Mouse (Mus musculus) MEL (cell line): ENCODE measurements around the gene Gm9767. TPM values are rescaled to one million over a fixed set of nuclear protein-coding genes. Genes with fewer than 3 reads are reported as not detected.

Experiments used
- DNase-seq: peaks from one replicate; pipeline ENCODE4 v3.0.0; 2011; ENCODE audit warnings: low read depth, low spot score
- H3K27ac ChIP-seq: 2 replicates; pipeline ENCODE4 v1.5.1; 2012; ENCODE audit warnings: low read depth, mild to moderate bottlenecking, control low read depth, low read length, moderate library complexity; ENCODE audit not compliant: control insufficient read depth
- H3K27me3 ChIP-seq, 2 experiments: fragments of 150-350 bp in 1 of 2; sonication (generic) in 1 of 2; 2 replicates each; pipeline ENCODE4 v1.6.1; 2012; ENCODE audit warnings: low read length in 2 of 2, mild to moderate bottlenecking in 2 of 2, improper control_type of control experiment in 1 of 2, moderate library complexity in 1 of 2; ENCODE audit not compliant: insufficient read depth in 2 of 2, control insufficient read depth in 1 of 2
- H3K36me3 ChIP-seq, 2 experiments: 2 replicates each; pipeline ENCODE4 v1.6.1; 2012 to 2014; ENCODE audit warnings: low read length in 2 of 2, improper control_type of control experiment in 1 of 2, inconsistent platforms in 1 of 2, mild to moderate bottlenecking in 1 of 2; ENCODE audit not compliant: insufficient read depth in 2 of 2, control insufficient read depth in 1 of 2
- H3K4me1 ChIP-seq, 2 experiments: fragments of 150-350 bp in 1 of 2; sonication (generic) in 1 of 2; 2 replicates each; pipeline ENCODE4 v1.6.1; 2012; ENCODE audit warnings: low read length in 2 of 2, improper control_type of control experiment in 1 of 2, mild to moderate bottlenecking in 1 of 2; ENCODE audit not compliant: insufficient read depth in 2 of 2, control insufficient read depth in 1 of 2
- H3K4me3 ChIP-seq, 2 experiments: fragments of 150-350 bp in 1 of 2; sonication (generic) in 1 of 2; 2 replicates each; pipeline ENCODE4 v1.5.1; 2012; ENCODE audit warnings: low read depth in 2 of 2, low read length in 2 of 2, mild to moderate bottlenecking in 2 of 2, moderate library complexity in 2 of 2, control low read depth in 1 of 2, improper control_type of control experiment in 1 of 2; ENCODE audit not compliant: control insufficient read depth in 1 of 2, insufficient read depth in 1 of 2
- H3K79me2 ChIP-seq: 2 replicates; pipeline ENCODE4 v1.6.1; 2012; ENCODE audit warnings: mild to moderate bottlenecking, low read length, moderate library complexity; ENCODE audit not compliant: control insufficient read depth, poor library complexity, insufficient read depth
- H3K9ac ChIP-seq: 2 replicates; pipeline ENCODE4 v1.6.1; 2012; ENCODE audit warnings: low read depth, mild to moderate bottlenecking, control low read depth, low read length, moderate library complexity; ENCODE audit not compliant: control insufficient read depth, poor library complexity, severe bottlenecking
- H3K9me3 ChIP-seq: fragments of 150-350 bp; sonication (generic); replicated peaks from 2 replicates; pipeline ENCODE4 v1.6.1; 2012; ENCODE audit warnings: mild to moderate bottlenecking, low read length, improper control_type of control experiment, moderate library complexity; ENCODE audit not compliant: insufficient read depth
- BHLHE40 ChIP-seq: IDR thresholded peaks from 2 replicates; pipeline ENCODE4 v1.6.1; 2012; ENCODE audit warnings: low read depth, mild to moderate bottlenecking, inconsistent platforms, low read length, improper control_type of control experiment, borderline replicate concordance
- CHD1 ChIP-seq: IDR thresholded peaks from 2 replicates; pipeline ENCODE4 v1.6.1; 2012; ENCODE audit warnings: low read depth, mild to moderate bottlenecking, inconsistent platforms, low read length, improper control_type of control experiment
- CHD2 ChIP-seq: IDR thresholded peaks from 2 replicates; pipeline ENCODE4 v1.6.1; 2011; ENCODE audit warnings: low read length, improper control_type of control experiment
- CTCF ChIP-seq, 3 experiments: IDR thresholded peaks in 2 of 3; conservative IDR thresholded peaks in 1 of 3; 2 replicates each; pipeline ENCODE4 v1.5.1; 2011 to 2012; ENCODE audit warnings: low read length in 3 of 3, low read depth in 2 of 3, mild to moderate bottlenecking in 2 of 3, improper control_type of control experiment in 1 of 3, inconsistent platforms in 1 of 3, mixed read lengths in 1 of 3, moderate library complexity in 1 of 3; ENCODE audit not compliant: control insufficient read depth in 1 of 3, insufficient read depth in 1 of 3, poor library complexity in 1 of 3, severe bottlenecking in 1 of 3
- E2F4 ChIP-seq: IDR thresholded peaks from 2 replicates; pipeline ENCODE4 v1.6.1; 2011; ENCODE audit warnings: low read depth, low read length, improper control_type of control experiment, borderline replicate concordance
- JUND ChIP-seq: IDR thresholded peaks from 2 replicates; pipeline ENCODE4 v1.6.1; 2011; ENCODE audit warnings: low read depth, mild to moderate bottlenecking, improper control_type of control experiment, low read length
- KAT2A ChIP-seq: conservative IDR thresholded peaks from 2 replicates; pipeline ENCODE4 v1.6.1; 2012; ENCODE audit warnings: low read depth, low read length, improper control_type of control experiment, inconsistent platforms
- MAFK ChIP-seq: IDR thresholded peaks from 2 replicates; pipeline ENCODE4 v1.6.1; 2011; ENCODE audit warnings: low read depth, mild to moderate bottlenecking, low read length, improper control_type of control experiment, borderline replicate concordance
- MAX ChIP-seq: IDR thresholded peaks from 2 replicates; pipeline ENCODE4 v1.6.1; 2011; ENCODE audit warnings: low read length, improper control_type of control experiment
- MXI1 ChIP-seq: IDR thresholded peaks from 2 replicates; pipeline ENCODE4 v1.6.1; 2011; ENCODE audit warnings: mild to moderate bottlenecking, low read depth, low read length, improper control_type of control experiment
- MYB ChIP-seq: IDR thresholded peaks from 2 replicates; pipeline ENCODE4 v1.6.1; 2011; ENCODE audit warnings: mild to moderate bottlenecking, low read depth, low read length, improper control_type of control experiment
- MYC ChIP-seq: IDR thresholded peaks from 2 replicates; pipeline ENCODE4 v1.6.1; 2011; ENCODE audit warnings: low read depth, mild to moderate bottlenecking, low read length, improper control_type of control experiment, moderate library complexity
- NRF1 ChIP-seq: IDR thresholded peaks from 2 replicates; pipeline ENCODE4 v1.6.1; 2014; ENCODE audit warnings: low read depth, mild to moderate bottlenecking, inconsistent platforms, low read length, improper control_type of control experiment, moderate library complexity; ENCODE audit not compliant: poor library complexity, insufficient read depth, severe bottlenecking
- POLR2A ChIP-seq, 2 experiments: IDR thresholded peaks; 2 replicates each; pipeline ENCODE4 v1.6.1; 2011 to 2012; ENCODE audit warnings: low read length in 2 of 2, mild to moderate bottlenecking in 2 of 2, control low read depth in 1 of 2, improper control_type of control experiment in 1 of 2, low read depth in 1 of 2, moderate library complexity in 1 of 2; ENCODE audit not compliant: control insufficient read depth in 1 of 2, insufficient read depth in 1 of 2, poor library complexity in 1 of 2
- POLR2AphosphoS2 ChIP-seq: IDR thresholded peaks from 2 replicates; pipeline ENCODE4 v1.6.1; 2011; ENCODE audit warnings: low read length, improper control_type of control experiment
- RAD21 ChIP-seq: IDR thresholded peaks from 2 replicates; pipeline ENCODE4 v1.6.1; 2011; ENCODE audit warnings: mild to moderate bottlenecking, low read depth, low read length, improper control_type of control experiment
- RCOR1 ChIP-seq: IDR thresholded peaks from 2 replicates; pipeline ENCODE4 v1.6.1; 2012; ENCODE audit warnings: low read depth, mild to moderate bottlenecking, inconsistent platforms, low read length, improper control_type of control experiment
- SIN3A ChIP-seq: IDR thresholded peaks from 2 replicates; pipeline ENCODE4 v1.6.1; 2012; ENCODE audit warnings: low read length, improper control_type of control experiment, inconsistent platforms
- SMC3 ChIP-seq: IDR thresholded peaks from 2 replicates; pipeline ENCODE4 v1.6.1; 2011; ENCODE audit warnings: low read depth, low read length, improper control_type of control experiment
- TBP ChIP-seq: IDR thresholded peaks from 2 replicates; pipeline ENCODE4 v1.8.0; 2011; ENCODE audit warnings: low read depth, low read length, improper control_type of control experiment
- TCF12 ChIP-seq: IDR thresholded peaks from 2 replicates; pipeline ENCODE4 v1.6.1; 2014; ENCODE audit warnings: low read depth, mild to moderate bottlenecking, inconsistent platforms, low read length, improper control_type of control experiment, moderate library complexity
- USF1 ChIP-seq: IDR thresholded peaks from 2 replicates; pipeline ENCODE4 v1.6.1; 2014; ENCODE audit warnings: low read depth, mild to moderate bottlenecking, inconsistent platforms, low read length, improper control_type of control experiment, moderate library complexity
- USF2 ChIP-seq, 2 experiments: IDR thresholded peaks; 2 replicates each; pipeline ENCODE4 v1.6.1; 2011 to 2012; ENCODE audit warnings: improper control_type of control experiment in 2 of 2, low read length in 2 of 2, borderline replicate concordance in 1 of 2, inconsistent platforms in 1 of 2, low read depth in 1 of 2, mild to moderate bottlenecking in 1 of 2; ENCODE audit not compliant: insufficient read depth in 1 of 2
- ZC3H11A ChIP-seq: IDR thresholded peaks from 2 replicates; pipeline ENCODE4 v1.6.1; 2012; ENCODE audit warnings: low read depth, mild to moderate bottlenecking, inconsistent platforms, low read length, improper control_type of control experiment
- ZKSCAN1 ChIP-seq: IDR thresholded peaks from 2 replicates; pipeline ENCODE4 v1.6.1; 2012; ENCODE audit warnings: low read depth, mild to moderate bottlenecking, inconsistent platforms, low read length, improper control_type of control experiment, moderate library complexity
- polyA plus RNA-seq, 2 experiments: library from polyadenylated mRNA; stranded (reverse) in 1 of 2; unstranded in 1 of 2; fragments of >175 nt in 1 of 2; fragments of >200 nt in 1 of 2; gene quantifications; 2 replicates each; pipeline versions ENCODE4 v1.2.1 to v1.2.4; 2012; ENCODE audit warnings: low replicate concordance in 2 of 2, low read depth in 1 of 2; ENCODE audit not compliant: insufficient read length in 2 of 2, insufficient read depth in 1 of 2, missing spikeins in 1 of 2
- total RNA-seq: library from RNA; depleted of rRNA; stranded (reverse); fragments of 300-350 nt; gene quantifications from 2 replicates; pipeline ENCODE4 v1.2.3, GENCODE M21; 2012

The Gm9767 gene
- total and polyA plus RNA-seq, 3 experiments = not detected

DNA sequence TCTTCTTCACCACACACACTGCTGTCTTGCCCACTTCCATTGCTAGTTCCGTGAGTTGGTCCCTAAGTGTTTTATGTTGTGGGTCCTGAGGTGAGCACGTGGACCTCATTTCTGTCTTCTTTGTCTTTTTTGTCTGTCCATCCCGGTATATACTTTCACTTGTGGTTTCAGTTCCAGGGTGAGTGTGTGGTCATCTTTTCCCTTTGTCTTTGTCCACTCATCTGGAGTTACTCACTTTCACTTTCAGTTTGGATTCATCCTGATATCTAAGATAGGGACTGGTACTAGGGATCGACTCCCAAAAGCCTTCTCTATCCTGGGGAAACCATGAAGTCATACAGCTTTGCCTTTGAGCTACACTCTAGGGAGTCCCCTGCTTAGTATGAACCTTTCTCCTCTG is 15.0 kb upstream of the Gm9767 start:
- H3K4me3 ChIP-seq = peak overlapping the region; percentile 51 to 91
- H3K36me3 ChIP-seq = no peaks in the 10 kb centered on the region
- peak overlapping the region; percentile 13; the same call in 1 of the 2 replicates for H3K9ac ChIP-seq
- DNase-seq = peak; percentile 18
- TF ChIP-seq POLR2A (IDR thresholded peaks at IDR 0.05; ENCODE audit: control insufficient read depth in 1 of 2, insufficient read depth in 1 of 2, low read depth in 1 of 2, low read length in 2 of 2, poor library complexity in 1 of 2) = no peak
- no peak for TF ChIP-seq SMC3
- no peak for TF ChIP-seq RCOR1
- TF ChIP-seq CHD1 = no peak
- no peak for TF ChIP-seq CHD2
- no peak for TF ChIP-seq NRF1
- no peak overlapping the region for H3K27ac ChIP-seq
- no peaks in the 10 kb centered on the region for H3K27me3 ChIP-seq
- no peaks in the 10 kb centered on the region for H3K9me3 ChIP-seq
- H3K4me1 ChIP-seq = no peaks in the 10 kb centered on the region
- no peaks in the 10 kb centered on the region for H3K79me2 ChIP-seq

DNA sequence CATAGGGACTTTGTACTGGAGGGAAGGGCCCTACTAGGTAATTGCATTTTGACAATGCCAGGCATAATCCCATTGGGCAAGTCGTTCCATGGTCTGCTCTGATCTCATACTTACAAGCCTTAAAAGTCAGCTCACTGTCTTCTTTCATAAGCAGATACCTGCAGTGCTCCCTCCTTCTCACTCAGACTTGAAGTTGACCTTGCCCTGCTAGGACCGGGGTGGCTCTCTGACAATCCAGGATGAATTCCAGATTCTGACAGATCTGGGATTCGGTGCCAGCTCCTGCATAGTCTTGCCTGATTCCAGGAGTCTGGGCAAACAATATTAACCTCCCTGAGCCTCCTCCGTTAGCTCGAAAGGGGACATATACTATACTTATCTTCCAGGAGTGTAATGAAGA is 6.1 kb upstream of the Gm9767 start:
- H3K36me3 ChIP-seq = no peaks in the 10 kb centered on the region

DNA sequence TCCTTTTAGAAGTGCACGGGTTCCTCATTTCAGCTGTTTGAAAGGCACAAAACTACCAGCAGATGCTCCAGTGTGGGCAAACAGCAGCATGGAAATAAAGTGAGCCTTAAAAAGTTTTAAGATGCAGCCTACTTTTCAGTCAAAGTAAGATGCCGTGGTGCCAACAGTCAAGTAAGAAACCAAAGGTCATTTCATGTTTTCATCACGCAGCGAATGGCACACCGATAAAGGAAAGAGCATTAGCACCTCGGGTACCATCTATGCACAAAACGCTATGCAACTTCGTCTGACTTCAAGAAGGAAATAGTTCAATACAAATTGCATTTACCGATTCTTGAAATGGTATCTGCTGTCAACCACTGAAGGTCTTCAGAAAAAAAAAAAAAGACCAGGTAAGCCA is 1.1 kb upstream of the Gm9767 start:
- H3K9ac ChIP-seq = no peak overlapping the region
- no peaks in the 10 kb centered on the region for H3K27me3 ChIP-seq
- no peaks in the 10 kb centered on the region for H3K4me1 ChIP-seq
- no peaks in the 10 kb centered on the region for H3K36me3 ChIP-seq
- H3K4me3 ChIP-seq = no peak overlapping the region
- H3K79me2 ChIP-seq = no peaks in the 10 kb centered on the region
- no peaks in the 10 kb centered on the region for H3K9me3 ChIP-seq
- H3K27ac ChIP-seq = no peak overlapping the region
- TF ChIP-seq SMC3 = no peak
- no peak for TF ChIP-seq KAT2A
- no peak for TF ChIP-seq TBP
- no peak for TF ChIP-seq MAFK
- no peak for TF ChIP-seq MAX
- TF ChIP-seq RCOR1 = no peak
- TF ChIP-seq USF2 (IDR thresholded peaks at IDR 0.05; ENCODE audit: borderline replicate concordance in 1 of 2, insufficient read depth in 1 of 2, low read depth in 1 of 2, low read length in 2 of 2) = no peak
- TF ChIP-seq ZKSCAN1 = no peak
- no peak for TF ChIP-seq TCF12
- TF ChIP-seq E2F4 = no peak
- TF ChIP-seq MYB = no peak
- TF ChIP-seq CTCF (IDR thresholded peaks at IDR 0.05 in 2 of 3, conservative IDR thresholded peaks at IDR 0.05 in 1 of 3; ENCODE audit: control insufficient read depth in 1 of 3, insufficient read depth in 1 of 3, low read depth in 2 of 3, low read length in 3 of 3, poor library complexity in 1 of 3, severe bottlenecking in 1 of 3) = no peak
- TF ChIP-seq SIN3A = no peak
- TF ChIP-seq ZC3H11A = no peak
- TF ChIP-seq POLR2AphosphoS2 = no peak
- TF ChIP-seq, all 39 proteins: peak for 0
- DNase-seq = no peak

More for the DNA sequence above, 6.1 kb upstream of the Gm9767 start:
- H3K79me2 ChIP-seq = no peaks in the 10 kb centered on the region
- H3K4me3 ChIP-seq = no peak overlapping the region
- no peak overlapping the region for H3K9ac ChIP-seq
- no peaks in the 10 kb centered on the region for H3K9me3 ChIP-seq
- H3K4me1 ChIP-seq = no peaks in the 10 kb centered on the region
- no peaks in the 10 kb centered on the region for H3K27me3 ChIP-seq
- no peak overlapping the region for H3K27ac ChIP-seq
- no peak for TF ChIP-seq SMC3
- TF ChIP-seq TBP = no peak
- TF ChIP-seq JUND = no peak
- TF ChIP-seq MXI1 = no peak
- TF ChIP-seq RAD21 = no peak
- TF ChIP-seq MYB = no peak
- TF ChIP-seq BHLHE40 = no peak
- TF ChIP-seq MYC = no peak
- TF ChIP-seq E2F4 = no peak
- TF ChIP-seq MAX = no peak
- no peak for TF ChIP-seq KAT2A
- TF ChIP-seq USF1 = no peak
- no peak for TF ChIP-seq USF2 (IDR thresholded peaks at IDR 0.05; ENCODE audit: borderline replicate concordance in 1 of 2, insufficient read depth in 1 of 2, low read depth in 1 of 2, low read length in 2 of 2)
- no peak for TF ChIP-seq CHD2
- no peak for DNase-seq
